Mouse (Mus musculus) hindbrain, embryonic 10.5 days (tissue): ENCODE results near the gene Zbtb38. TPM values are rescaled to one million over a fixed set of nuclear protein-coding genes. Genes with fewer than 3 reads are reported as not detected.
"Not testable (repeated sequence)": the region's sequence is repeated elsewhere in the genome, so short reads cannot be mapped to it uniquely, and the experiment has no call there.

Experiments
- DNase-seq: peaks from one replicate; pipeline ENCODE4 v3.0.0-alpha.2; 2017; ENCODE audit warnings: low spot score
- H3K27ac ChIP-seq: fragments of 300-500 bp; sonication (generic); 2 replicates; pipeline ENCODE4 v1.5.1; 2016; ENCODE audit warnings: mild to moderate bottlenecking, moderate library complexity
- H3K27me3 ChIP-seq: fragments of 300-500 bp; sonication (generic); 2 replicates; pipeline ENCODE4 v1.6.1; 2016; ENCODE audit warnings: mild to moderate bottlenecking; ENCODE audit not compliant: poor library complexity, insufficient read depth, severe bottlenecking
- H3K36me3 ChIP-seq: fragments of 300-500 bp; sonication (generic); 2 replicates; pipeline ENCODE4 v1.6.1; 2016; ENCODE audit warnings: mild to moderate bottlenecking, moderate library complexity
- H3K4me1 ChIP-seq: fragments of 300-500 bp; sonication (generic); replicated peaks from 2 replicates; pipeline ENCODE4 v1.6.1; 2016; ENCODE audit warnings: mild to moderate bottlenecking
- H3K4me3 ChIP-seq: fragments of 300-500 bp; sonication (generic); 2 replicates; pipeline ENCODE4 v1.5.1; 2016; ENCODE audit warnings: mild to moderate bottlenecking, moderate library complexity
- H3K9me3 ChIP-seq: fragments of 300-500 bp; sonication (generic); 2 replicates; pipeline ENCODE4 v1.6.1; 2016; ENCODE audit warnings: mild to moderate bottlenecking, moderate library complexity
- WGBS: fragments of 180-500 bp; shearing (Covaris S2); methylation state at CpG from one replicate; pipeline ENCODE4 v1.1.7; 2016; 5-methylcytosine and 5-hydroxymethylcytosine counted together
- polyA plus RNA-seq: library from polyadenylated mRNA; unstranded; fragments of >200 nt; fragmentation: Nextera tagmentation; extraction: Ambion mirVana; gene quantifications from 2 replicates; pipeline ENCODE4 v1.2.1, GENCODE M21; 2016

Gene Zbtb38
- polyA plus RNA-seq, 1 experiment from 2014 or later = 7.8 TPM

DNA sequence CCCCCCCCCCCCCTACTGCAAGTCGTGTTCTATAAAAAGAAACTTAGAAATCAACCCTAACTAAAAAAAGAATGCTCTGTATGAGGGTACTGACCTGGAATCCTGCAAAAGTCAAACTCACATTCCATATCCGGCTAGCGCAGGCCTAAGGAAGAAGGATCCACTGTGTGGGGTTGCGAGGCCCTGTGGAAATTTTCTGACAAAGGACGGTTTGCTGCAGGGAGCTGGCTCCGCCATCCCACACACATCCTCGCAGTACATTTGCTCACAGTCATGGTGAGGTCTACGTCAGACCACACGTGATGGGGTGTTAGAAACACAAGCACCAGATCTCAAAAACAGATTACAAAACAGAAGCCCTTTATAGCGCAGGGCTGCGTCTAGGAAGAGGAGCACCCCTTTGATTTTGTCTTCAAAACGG, 56.5 kb downstream of the Zbtb38 start:
- no peak overlapping the region for H3K4me3 ChIP-seq
- no peak overlapping the region for H3K27ac ChIP-seq
- peaks cover 14% of the 10 kb centered on the region for H3K36me3 ChIP-seq
- no peaks in the 10 kb centered on the region for H3K4me1 ChIP-seq
- H3K27me3 ChIP-seq = no peaks in the 10 kb centered on the region
- WGBS = 90% methylated on average over 12 of the region's 12 CpGs
- peaks cover 5% of the 10 kb centered on the region for H3K9me3 ChIP-seq
- DNase-seq = no peak

DNA sequence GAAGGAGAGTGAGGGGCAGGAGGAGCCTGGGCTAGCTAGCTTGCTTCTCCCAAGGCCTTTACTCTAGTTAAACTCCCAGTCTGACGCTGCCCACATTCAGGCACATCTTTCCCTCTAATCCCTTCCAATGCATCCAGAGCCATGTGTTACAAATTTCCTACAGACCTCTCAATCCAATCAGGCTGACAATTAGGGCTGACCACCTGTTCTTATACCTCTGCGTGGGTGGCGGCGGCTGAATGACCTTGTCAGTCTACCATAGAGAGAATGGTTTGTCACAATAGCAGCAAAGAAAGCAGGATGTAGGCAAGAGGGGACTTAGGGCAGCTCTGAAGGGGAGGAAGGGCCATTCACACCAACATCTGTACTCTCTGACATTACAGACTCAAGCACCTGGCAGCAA, 62.2 kb downstream of the Zbtb38 start:
- no peak overlapping the region for H3K4me3 ChIP-seq
- H3K27ac ChIP-seq = peak overlapping the region; percentile 30; the same call in 1 of the 2 replicates
- no peaks in the 10 kb centered on the region; the same call in 1 of the 2 replicates for H3K27me3 ChIP-seq
- WGBS = 64% methylated on average over 4 of the region's 4 CpGs
- peaks cover 29% of the 10 kb centered on the region for H3K36me3 ChIP-seq
- H3K4me1 ChIP-seq = peaks cover 6% of the 10 kb centered on the region
- no peak for DNase-seq
- no peaks in the 10 kb centered on the region for H3K9me3 ChIP-seq

DNA sequence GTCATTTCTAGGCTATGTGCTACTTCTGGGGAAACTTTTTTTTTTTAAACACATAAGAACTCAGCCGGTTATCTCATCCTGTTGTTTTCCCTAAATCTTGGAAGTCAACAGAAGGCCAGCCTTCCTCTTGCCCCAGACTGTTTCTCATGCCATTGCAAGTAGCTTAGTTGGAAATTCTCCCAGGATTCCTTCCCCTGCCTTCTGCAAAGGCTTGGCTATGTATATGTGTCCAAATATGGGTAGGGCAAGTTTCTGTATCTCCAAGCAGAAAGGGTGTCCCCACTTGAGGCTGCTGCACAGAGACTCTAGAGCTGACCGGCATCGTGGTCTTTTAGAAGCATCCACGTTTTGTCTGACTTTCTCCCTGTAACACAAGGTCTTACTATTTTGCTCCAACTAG, 63.6 kb downstream of the Zbtb38 start:
- H3K4me1 ChIP-seq = peaks cover 6% of the 10 kb centered on the region
- H3K27me3 ChIP-seq = no peaks in the 10 kb centered on the region; the same call in 1 of the 2 replicates
- H3K27ac ChIP-seq = no peak overlapping the region
- no peak for DNase-seq
- no peaks in the 10 kb centered on the region for H3K9me3 ChIP-seq
- H3K4me3 ChIP-seq = no peak overlapping the region
- WGBS = 94% methylated on average over 4 of the region's 4 CpGs
- H3K36me3 ChIP-seq = peaks cover 31% of the 10 kb centered on the region

DNA sequence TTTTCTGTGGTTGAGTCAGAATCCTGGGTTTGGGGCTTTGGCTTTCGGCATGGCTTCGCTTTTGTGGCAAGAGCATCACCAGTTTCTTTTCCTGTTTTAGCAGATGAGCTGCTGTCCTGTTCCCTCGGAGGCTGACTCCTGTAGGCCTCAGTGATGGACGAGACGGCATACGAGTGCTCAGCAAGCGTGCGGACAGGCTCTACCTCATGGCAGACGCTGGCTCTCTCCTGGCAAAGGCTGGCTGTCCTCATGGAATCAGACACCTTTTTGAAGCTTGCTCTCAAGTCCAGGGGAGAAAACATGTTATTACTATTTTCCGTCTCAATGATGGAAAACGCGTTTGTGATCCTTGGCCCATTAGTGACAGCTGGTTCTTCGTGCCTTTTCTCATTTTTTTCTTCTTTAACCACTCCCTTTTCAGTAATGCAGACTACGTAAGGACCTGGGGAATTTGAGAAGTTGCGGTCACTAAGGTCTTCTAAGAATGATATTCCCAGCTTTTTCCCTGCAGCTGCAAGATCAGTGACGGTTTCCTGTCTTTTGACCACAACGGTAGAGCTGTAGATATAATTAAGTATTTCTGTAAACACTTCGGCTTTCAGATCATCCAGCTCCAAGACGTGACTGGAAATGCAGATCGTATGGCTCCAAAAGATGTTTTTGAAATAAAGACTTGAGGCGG, 64.3 kb downstream of the Zbtb38 start:
- peaks cover 31% of the 10 kb centered on the region for H3K36me3 ChIP-seq
- no peak overlapping the region for H3K4me3 ChIP-seq
- WGBS = 89% methylated on average over 21 of the region's 21 CpGs
- H3K9me3 ChIP-seq = no peaks in the 10 kb centered on the region
- DNase-seq = no peak
- peaks cover 6% of the 10 kb centered on the region for H3K4me1 ChIP-seq
- H3K27ac ChIP-seq = peak overlapping the region; percentile 40; the same call in 1 of the 2 replicates
- H3K27me3 ChIP-seq = no peaks in the 10 kb centered on the region; the same call in 1 of the 2 replicates

DNA sequence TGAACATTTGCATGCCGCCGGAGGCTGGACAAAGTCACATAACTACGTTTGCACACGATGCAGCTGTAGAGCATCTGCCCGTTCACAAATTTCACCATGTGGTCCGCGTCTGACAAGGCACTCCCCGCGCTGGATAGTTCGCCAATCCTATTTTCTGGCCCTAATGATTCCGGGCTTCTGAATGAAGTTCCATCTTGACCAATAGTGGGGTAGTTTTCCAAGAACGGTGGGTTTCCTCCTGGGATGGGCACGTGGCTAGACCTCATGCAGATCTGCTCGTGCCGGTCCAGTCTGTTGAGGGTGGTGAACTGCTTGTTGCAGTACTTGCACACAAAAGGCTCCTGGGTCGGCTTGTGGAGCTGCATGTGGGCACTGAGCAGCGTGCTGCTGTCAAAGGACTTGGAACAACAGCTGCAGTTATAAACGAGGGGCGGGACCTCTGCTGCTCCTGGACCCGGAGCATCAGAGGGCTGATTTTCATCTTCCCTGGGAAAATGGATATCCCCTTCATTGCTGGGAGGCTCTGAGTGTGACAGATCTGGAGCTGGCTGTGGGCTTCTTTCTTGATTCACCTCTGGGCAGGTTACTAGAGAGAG, 64.9 kb downstream of the Zbtb38 start:
- no peaks in the 10 kb centered on the region for H3K9me3 ChIP-seq
- DNase-seq = no peak
- peak overlapping the region; percentile 40; the same call in 1 of the 2 replicates for H3K27ac ChIP-seq
- H3K4me1 ChIP-seq = peaks cover 6% of the 10 kb centered on the region
- 87% methylated on average over 20 of the region's 20 CpGs for WGBS
- H3K4me3 ChIP-seq = no peak overlapping the region
- H3K36me3 ChIP-seq = peaks cover 31% of the 10 kb centered on the region
- H3K27me3 ChIP-seq = no peaks in the 10 kb centered on the region; the same call in 1 of the 2 replicates

DNA sequence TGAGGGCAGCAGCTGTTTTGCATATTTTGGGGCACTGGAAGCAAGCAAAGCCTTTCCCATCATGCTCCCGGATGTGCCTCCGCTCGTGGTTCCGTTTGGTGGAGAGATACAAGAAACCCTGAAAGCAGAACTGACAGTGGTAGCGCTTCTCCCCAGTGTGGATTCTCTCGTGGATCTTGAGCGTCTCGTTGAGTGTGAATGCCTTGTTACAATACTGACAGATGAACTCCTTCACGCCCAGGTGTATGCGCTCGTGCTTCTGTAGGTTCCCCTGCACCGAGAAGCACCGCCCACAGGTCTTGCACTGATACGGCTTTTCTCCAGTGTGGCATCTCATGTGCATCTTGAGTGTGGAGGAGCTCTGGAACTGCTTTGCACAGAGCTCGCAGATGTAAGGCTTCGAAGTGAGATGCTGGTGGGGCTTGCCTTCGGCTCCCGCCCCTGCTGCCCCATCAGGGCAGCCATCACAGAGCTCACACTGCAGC, 67.0 kb downstream of the Zbtb38 start:
- no peak overlapping the region for H3K4me3 ChIP-seq
- no peak for DNase-seq
- H3K36me3 ChIP-seq = peaks cover 31% of the 10 kb centered on the region
- H3K4me1 ChIP-seq = peaks cover 5% of the 10 kb centered on the region
- H3K27me3 ChIP-seq = no peaks in the 10 kb centered on the region; the same call in 1 of the 2 replicates
- H3K27ac ChIP-seq = no peak overlapping the region
- 91% methylated on average over 18 of the region's 18 CpGs for WGBS
- H3K9me3 ChIP-seq = no peaks in the 10 kb centered on the region

DNA sequence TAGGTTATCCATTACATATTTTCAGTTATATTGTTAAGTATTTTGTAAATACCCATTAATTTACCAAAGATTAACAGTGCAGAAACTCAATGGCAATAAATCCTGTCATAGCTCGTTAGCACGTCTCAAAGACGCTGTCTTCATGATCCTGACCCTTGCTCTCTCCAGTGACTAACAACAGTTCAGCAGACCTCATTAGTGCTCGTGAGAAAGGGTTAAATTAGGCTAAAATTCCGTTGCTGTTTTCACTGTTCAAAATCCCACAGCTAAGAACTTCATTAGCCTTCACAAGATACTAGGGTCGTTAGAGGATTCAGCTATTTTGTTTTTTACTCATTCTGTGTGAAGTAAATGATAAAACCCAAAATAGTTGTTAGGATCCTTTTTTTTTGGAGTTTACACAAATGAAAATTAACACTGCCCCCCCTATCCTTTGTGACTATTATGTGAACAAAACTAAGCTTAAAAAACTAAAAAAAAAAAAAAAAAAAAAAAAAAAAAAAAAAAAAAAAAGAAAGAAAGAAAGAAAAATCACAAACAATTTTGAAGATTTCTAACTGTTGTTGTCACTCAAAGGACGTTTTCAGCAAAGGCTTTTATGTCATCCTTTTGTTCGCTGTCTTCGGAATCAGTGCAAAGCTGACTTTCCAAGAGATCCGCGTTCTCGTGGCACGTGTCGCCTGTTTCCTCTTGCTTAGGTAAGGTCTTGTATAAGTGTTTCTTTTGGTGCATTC, 67.6 kb downstream of the Zbtb38 start:
- no peak for DNase-seq
- Histone ChIP-seq H3K36me3 (peaks cover 31% of the 10 kb centered on the region), H3K4me3 (no peak overlapping the region), H3K4me1 (no peaks in the 10 kb centered on the region; the same call in 1 of the 2 replicates), H3K27me3 (no peaks in the 10 kb centered on the region; the same call in 1 of the 2 replicates), H3K9me3 (no peaks in the 10 kb centered on the region), H3K27ac (no peak overlapping the region)
- 88% methylated on average over 14 of the region's 14 CpGs for WGBS

DNA sequence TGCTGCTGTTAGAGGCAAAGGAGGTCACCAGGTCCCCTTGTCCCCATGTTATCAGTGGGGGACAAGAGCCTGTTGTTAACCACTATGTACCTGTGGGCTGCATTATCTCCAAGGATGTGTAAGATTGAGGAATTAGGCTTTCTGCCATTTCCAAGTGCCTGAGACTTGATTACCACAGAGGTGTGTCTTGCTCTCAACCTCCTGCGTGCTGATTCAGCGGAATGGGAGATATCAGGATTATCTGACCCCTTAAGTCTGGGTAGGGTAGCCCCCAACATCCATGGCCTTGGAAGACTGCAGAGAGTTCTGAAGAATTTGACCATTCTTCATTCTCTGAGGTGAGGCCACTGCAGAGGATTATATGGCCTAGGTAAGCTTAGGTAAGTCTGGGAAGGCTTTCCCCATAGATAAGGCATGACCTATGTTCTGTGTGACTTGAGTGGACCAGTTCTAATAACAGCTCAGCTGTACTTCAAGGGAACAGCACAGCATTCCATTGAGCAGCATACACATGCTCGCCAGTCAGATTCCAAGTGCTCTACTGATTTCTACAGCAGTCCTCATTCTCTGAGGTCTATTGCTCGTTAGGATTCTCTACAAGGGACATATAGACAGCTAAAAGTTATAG, 68.4 kb downstream of the Zbtb38 start:
- Histone ChIP-seq H3K27ac (no peak overlapping the region), H3K4me3 (no peak overlapping the region), H3K36me3 (peaks cover 31% of the 10 kb centered on the region), H3K27me3 (no peaks in the 10 kb centered on the region; the same call in 1 of the 2 replicates), H3K9me3 (no peaks in the 10 kb centered on the region), H3K4me1 (no peaks in the 10 kb centered on the region; the same call in 1 of the 2 replicates)
- DNase-seq = no peak
- 88% methylated on average over 4 of the region's 4 CpGs for WGBS

DNA sequence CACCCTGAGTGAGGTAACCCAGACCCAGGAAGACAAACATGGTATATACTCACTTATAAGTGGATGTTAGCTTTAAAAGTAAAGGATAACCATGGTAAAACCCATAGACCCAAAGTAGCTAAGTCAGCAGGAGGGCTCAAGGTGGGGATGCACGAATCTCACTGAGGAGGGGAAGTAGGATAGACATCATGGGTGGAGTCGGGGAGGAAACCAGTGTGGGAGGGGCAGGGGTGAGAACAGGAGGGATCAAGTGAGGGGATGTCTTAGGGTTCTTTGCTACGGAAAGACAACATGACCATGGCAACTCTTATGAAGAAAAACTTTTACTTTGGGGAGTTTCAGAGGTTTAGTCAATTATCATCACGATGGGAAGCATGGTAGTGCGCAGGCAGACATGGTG, 74.0 kb downstream of the Zbtb38 start:
- WGBS = 85% methylated on average over 5 of the region's 5 CpGs
- Histone ChIP-seq H3K27ac (no peak overlapping the region), H3K27me3 (no peaks in the 10 kb centered on the region), H3K4me1 (no peaks in the 10 kb centered on the region), H3K4me3 (no peak overlapping the region), H3K9me3 (no peaks in the 10 kb centered on the region), H3K36me3 (no peaks in the 10 kb centered on the region)
- no peak for DNase-seq

DNA sequence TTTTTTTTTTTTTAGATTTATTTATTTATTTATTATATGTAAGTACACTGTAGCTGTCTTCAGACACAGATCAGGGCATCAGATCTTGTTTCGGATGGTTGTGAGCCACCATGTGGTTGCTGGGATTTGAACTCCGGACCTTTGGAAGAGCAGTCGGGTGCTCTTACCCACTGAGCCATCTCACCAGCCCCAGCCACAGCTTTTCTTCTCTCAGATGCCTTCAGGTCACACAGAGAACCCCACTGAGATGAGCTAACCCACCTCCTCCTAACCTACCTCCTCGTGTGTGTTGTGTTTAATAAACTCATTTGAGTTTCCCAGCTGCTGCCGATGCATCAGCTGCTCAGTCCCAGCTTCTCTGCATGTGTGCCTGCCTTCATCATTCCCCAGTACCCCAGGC, 74.9 kb downstream of the Zbtb38 start:
- H3K27me3 ChIP-seq, DNase-seq, H3K4me1 ChIP-seq, H3K27ac ChIP-seq, H3K4me3 ChIP-seq, H3K36me3 ChIP-seq, H3K9me3 ChIP-seq: not testable (repeated sequence)
- WGBS = 87% methylated on average over 5 of the region's 5 CpGs

DNA sequence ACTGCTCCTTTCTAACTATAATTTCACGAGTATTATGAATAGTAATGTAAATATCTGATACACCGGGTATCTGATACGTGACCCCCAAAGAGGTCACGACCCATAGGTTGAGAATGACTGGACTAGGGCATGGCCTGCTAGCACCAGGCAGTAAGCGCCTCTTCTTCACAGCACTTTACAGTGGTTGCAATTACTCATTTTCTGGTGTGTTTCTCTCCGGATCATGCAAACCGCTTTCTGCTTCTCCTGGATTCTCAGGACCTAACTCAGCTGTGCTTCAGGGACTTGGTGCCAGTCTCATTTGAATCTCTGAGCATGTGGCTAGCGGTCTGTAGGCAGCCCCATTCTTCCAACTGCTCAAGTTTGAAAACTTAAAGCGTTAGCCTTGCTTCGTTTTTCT, 76.0 kb downstream of the Zbtb38 start:
- H3K27ac ChIP-seq = no peak overlapping the region
- H3K27me3 ChIP-seq = no peaks in the 10 kb centered on the region
- H3K9me3 ChIP-seq = no peaks in the 10 kb centered on the region
- no peak overlapping the region for H3K4me3 ChIP-seq
- H3K4me1 ChIP-seq = no peaks in the 10 kb centered on the region
- DNase-seq = no peak
- no peaks in the 10 kb centered on the region for H3K36me3 ChIP-seq
- 92% methylated on average over 10 of the region's 10 CpGs for WGBS

DNA sequence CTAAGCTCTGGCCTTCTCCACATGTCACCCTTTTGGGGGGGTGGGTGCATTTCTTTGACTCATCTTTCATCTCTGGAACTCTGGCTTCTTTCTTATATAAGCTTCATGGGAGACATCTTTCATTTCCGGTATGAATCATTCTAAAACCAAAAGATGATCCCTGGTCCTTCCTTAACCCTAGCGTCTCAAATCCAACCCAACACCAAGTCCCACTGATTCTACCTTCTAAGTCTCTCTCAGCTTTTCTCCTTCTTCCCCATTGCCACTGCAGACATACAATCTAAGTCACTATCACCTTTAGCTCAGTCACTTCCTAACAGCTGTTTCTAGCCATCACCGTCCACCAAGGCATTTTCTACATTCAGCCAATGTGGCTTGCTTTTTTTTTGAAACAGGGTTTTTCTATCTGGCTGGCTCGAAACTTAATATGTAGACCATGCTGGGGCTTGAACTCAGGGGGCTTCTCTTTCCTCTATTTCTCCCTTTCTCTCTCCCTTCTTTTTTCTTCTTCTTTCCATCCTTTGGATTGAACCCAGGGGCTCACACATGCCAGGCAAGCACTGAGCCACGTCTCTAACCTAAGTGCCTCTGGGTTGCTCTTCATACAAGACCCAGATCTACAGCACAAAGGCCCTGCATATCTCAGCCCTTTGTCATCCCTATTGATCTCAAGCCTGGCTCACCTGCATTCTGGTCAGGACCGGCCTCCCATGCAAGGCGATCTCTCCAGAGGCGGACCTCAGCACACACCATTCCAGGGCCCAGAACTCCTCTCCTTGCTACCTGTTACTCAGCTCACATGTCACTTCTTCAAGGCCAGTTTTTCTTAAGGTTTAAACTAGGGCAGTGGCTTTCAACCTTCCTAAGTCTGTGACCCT, 76.6 kb downstream of the Zbtb38 start:
- no peak overlapping the region for H3K27ac ChIP-seq
- no peaks in the 10 kb centered on the region for H3K36me3 ChIP-seq
- H3K9me3 ChIP-seq = no peaks in the 10 kb centered on the region
- no peaks in the 10 kb centered on the region for H3K4me1 ChIP-seq
- no peak overlapping the region for H3K4me3 ChIP-seq
- H3K27me3 ChIP-seq = no peaks in the 10 kb centered on the region
- WGBS = 80% methylated on average over 8 of the region's 8 CpGs
- DNase-seq = no peak
